Mouse (Mus musculus) lung, postnatal 0 days (tissue): ENCODE results near the gene Arhgap15.

Source experiments
- CTCF ChIP-seq: IDR thresholded peaks from 2 replicates; pipeline ENCODE4 v1.5.1; 2016; ENCODE audit warnings: antibody characterized with exemption, mild to moderate bottlenecking
- EP300 ChIP-seq: IDR thresholded peaks from 2 replicates; pipeline ENCODE4 v1.6.1; 2016; ENCODE audit warnings: antibody characterized with exemption, mild to moderate bottlenecking, control low read depth

- TF ChIP-seq CTCF (no peak), EP300 (no peak)
Observed at GRCm38 (mm10) chr2:44272606-44273005, 524.0 kb downstream of the Arhgap15 start.
